Mouse (Mus musculus): ENCODE measurements around the gene Bend5. TPM values are rescaled to one million over a fixed set of nuclear protein-coding genes. Genes with fewer than 3 reads are reported as not detected.

Gene Bend5
- polyA plus RNA-seq, 1 experiment, result 0.07 TPM

DNA sequence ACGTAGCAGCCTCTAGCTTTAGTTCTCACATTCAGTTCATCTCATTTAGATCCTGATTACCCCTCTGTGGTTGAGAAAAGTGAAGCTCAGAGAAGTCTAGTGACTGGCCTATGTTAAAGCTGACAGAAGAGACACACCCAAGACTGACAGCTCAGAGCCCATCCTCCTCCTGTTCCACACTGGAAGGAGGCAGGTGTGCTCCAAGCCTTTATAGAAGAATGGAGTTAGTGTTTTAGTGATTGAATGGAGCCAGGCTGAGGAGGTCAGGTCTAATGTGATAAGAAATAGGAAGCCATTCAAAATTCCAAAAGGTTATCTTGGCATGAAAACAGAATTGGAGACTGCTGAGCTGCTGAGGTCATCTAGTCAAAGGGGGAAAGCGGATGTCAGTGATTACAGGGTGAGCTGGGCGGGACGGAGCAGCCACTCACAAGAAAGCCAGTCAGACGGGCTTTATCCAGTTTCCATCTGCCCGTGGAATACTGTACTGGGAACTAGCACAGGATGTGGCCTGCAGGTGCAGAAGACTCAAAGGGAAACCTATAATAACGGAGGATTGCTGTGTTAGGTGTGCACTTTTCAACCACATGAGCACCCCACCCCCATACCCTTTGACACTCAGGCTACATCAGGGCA, 36.6 kb downstream of the Bend5 start:
- no peak for TF ChIP-seq GATA1 (IDR thresholded peaks at IDR 0.05; ENCODE audit: borderline replicate concordance, low read length)
- no peak for TF ChIP-seq FLI1 (IDR thresholded peaks at IDR 0.05; ENCODE audit: low read length)
- Histone ChIP-seq H3K36me3 (replicated peaks; ENCODE audit: low read length) (no peaks in the 10 kb centered on the region), H3K9me3 (peaks cover 7% of the 10 kb centered on the region; the same call in 1 of the 2 replicates), H3K4me1 (no peaks in the 10 kb centered on the region), H3K27me3 (replicated peaks) (no peaks in the 10 kb centered on the region), H3K4me3 (replicated peaks) (no peak overlapping the region)

DNA sequence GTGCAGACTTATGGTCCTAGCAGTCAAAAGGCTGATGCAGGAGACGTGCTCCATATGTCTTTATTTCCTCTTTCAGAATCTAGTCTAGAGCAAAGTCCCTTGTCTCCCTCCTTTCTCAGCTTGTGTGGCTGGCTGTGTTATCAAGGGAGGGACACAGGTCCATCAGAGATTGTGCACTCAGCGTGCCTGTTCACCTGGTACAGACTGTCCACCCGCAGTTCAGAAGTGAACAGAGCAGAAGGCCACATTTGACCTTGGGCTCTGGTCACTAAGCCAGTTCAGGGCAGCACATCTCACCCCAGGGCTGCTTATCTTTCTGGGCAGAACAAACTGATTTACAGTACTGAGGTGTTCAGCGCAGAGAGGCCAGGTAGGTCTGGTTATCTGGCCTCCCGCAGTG, 37.4 kb downstream of the Bend5 start:
- Histone ChIP-seq H3K9me3 (peaks cover 7% of the 10 kb centered on the region; the same call in 1 of the 2 replicates), H3K4me3 (replicated peaks) (no peak overlapping the region), H3K4me1 (no peaks in the 10 kb centered on the region), H3K27me3 (replicated peaks) (no peaks in the 10 kb centered on the region), H3K36me3 (replicated peaks; ENCODE audit: low read length) (no peaks in the 10 kb centered on the region)
- TF ChIP-seq GATA1 (IDR thresholded peaks at IDR 0.05; ENCODE audit: borderline replicate concordance, low read length) (no peak), FLI1 (IDR thresholded peaks at IDR 0.05; ENCODE audit: low read length) (no peak)

DNA sequence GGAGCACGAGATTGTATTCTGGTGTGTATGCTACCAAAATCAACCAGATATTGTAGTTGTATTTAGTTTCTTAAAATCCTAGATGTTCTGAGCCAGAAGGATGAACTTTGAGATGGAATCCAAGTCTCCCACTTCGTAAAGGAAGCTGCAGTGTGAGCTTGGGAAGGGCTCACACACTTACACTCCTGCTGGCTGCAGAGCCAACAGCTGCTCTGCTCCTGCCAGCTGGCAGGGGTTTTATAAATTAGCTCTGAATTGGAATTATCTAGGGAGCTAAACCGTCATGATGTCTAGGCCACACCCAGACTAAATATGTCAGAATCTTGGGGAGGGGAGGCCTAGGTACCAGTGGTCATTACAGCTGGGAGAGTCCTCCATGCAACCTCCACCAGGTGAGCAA, 38.5 kb downstream of the Bend5 start:
- H3K4me3 ChIP-seq (replicated peaks), result no peak overlapping the region
- H3K27me3 ChIP-seq (replicated peaks), result no peaks in the 10 kb centered on the region
- no peaks in the 10 kb centered on the region for H3K4me1 ChIP-seq
- TF ChIP-seq GATA1 (IDR thresholded peaks at IDR 0.05; ENCODE audit: borderline replicate concordance, low read length) (no peak), FLI1 (IDR thresholded peaks at IDR 0.05; ENCODE audit: low read length) (no peak)
- H3K9me3 ChIP-seq, result peaks cover 8% of the 10 kb centered on the region; the same call in 1 of the 2 replicates
- no peaks in the 10 kb centered on the region for H3K36me3 ChIP-seq (replicated peaks; ENCODE audit: low read length)

DNA sequence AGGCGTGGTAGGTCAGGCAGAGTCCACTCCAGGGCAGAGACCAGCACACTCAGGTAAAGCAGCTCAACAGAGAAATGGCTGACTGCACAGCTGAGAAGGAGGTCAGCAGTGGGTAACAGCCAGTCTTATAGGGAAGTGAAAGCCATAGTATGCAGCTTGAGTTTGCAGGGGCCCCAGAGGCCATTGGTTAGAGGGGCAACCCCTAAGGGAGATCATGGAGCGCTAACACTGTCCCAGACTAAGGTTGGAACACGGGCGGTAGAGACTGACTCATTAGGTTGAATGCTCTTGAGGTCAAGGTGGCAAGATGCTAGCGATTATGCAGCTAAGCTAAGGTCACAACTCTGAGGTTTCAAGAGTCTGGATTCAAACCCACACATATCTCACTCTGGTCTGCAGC, 40.8 kb downstream of the Bend5 start:
- Histone ChIP-seq H3K4me3 (replicated peaks) (no peak overlapping the region), H3K36me3 (replicated peaks; ENCODE audit: low read length) (no peaks in the 10 kb centered on the region), H3K27me3 (replicated peaks) (no peaks in the 10 kb centered on the region), H3K4me1 (no peaks in the 10 kb centered on the region), H3K9me3 (peaks cover 13% of the 10 kb centered on the region; the same call in 1 of the 2 replicates)
- no peak for TF ChIP-seq GATA1 (IDR thresholded peaks at IDR 0.05; ENCODE audit: borderline replicate concordance, low read length)
- no peak for TF ChIP-seq FLI1 (IDR thresholded peaks at IDR 0.05; ENCODE audit: low read length)

DNA sequence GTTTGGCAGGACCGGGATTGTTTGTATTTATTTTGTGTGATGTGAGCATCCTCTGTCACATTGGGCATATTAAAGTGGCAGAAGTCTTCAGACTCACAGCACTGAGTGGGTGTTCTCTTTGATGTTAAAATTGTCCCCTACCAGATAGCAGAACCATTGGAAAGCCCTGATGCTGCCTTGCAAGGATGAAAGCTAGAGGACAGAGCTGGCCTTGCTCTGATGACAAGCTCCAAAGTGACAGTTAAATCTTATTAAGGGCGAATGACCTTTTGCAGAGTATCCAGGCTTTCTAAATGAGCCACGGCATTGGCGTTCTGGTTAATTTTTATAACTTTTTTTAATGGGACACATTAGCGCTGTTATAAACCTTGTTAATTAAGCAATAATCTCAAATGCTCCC, 42.8 kb downstream of the Bend5 start:
- no peaks in the 10 kb centered on the region for H3K36me3 ChIP-seq (replicated peaks; ENCODE audit: low read length)
- TF ChIP-seq FLI1 (IDR thresholded peaks at IDR 0.05; ENCODE audit: low read length) (no peak), GATA1 (IDR thresholded peaks at IDR 0.05; ENCODE audit: borderline replicate concordance, low read length) (no peak)
- no peaks in the 10 kb centered on the region for H3K4me1 ChIP-seq
- H3K9me3 ChIP-seq, result peaks cover 16% of the 10 kb centered on the region; the same call in 1 of the 2 replicates
- H3K27me3 ChIP-seq (replicated peaks), result no peaks in the 10 kb centered on the region
- no peak overlapping the region for H3K4me3 ChIP-seq (replicated peaks)

DNA sequence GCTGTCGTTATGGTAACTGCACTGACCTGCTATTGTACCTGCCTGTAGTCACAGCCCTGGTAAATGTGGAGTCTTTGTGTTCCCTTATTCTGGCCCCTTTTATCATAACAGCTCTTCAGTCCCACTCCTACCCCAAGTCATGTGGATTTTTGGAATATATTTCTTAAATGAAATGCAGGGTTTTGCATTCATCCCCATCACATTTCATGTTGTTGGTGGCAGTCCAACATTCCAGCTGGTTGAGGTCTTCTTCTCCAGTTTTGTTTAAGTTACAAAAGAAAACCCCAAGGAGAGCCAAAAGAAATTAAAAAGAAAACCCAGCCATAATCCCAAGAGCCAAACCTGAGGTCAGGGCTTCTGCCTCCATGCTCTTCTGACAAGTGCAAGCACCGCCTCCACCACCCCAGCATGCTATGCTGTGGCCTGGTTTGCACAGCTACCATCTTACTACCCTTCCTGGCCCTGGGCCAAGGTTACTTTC, 52.5 kb downstream of the Bend5 start:
- Histone ChIP-seq H3K4me3 (replicated peaks) (no peak overlapping the region), H3K9me3 (peaks cover 7% of the 10 kb centered on the region; the same call in 1 of the 2 replicates), H3K4me1 (no peaks in the 10 kb centered on the region), H3K27me3 (replicated peaks) (no peaks in the 10 kb centered on the region), H3K36me3 (replicated peaks; ENCODE audit: low read length) (no peaks in the 10 kb centered on the region)
- TF ChIP-seq GATA1 (IDR thresholded peaks at IDR 0.05; ENCODE audit: borderline replicate concordance, low read length), result no peak
- no peak for TF ChIP-seq FLI1 (IDR thresholded peaks at IDR 0.05; ENCODE audit: low read length)

DNA sequence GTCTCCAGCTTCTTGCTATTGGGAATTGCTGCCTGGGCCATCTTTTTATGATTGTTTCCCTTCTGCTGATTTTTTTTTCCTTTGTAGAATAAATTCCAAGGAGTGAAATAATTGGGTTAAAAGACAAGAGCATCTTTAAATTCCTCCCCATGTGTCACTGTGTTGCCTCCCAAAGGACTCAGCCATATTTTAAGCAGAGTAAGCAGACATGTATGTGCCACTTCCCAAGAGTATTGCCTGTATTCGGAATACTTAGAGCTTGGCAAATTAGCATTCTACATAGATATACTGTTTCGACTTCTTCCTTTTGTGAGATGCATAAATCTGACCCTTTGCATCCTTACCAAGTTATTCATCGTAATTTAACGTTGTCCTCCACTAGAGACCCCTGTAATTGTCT, 53.0 kb downstream of the Bend5 start:
- Histone ChIP-seq H3K4me1 (no peaks in the 10 kb centered on the region), H3K27me3 (replicated peaks) (no peaks in the 10 kb centered on the region), H3K9me3 (peaks cover 7% of the 10 kb centered on the region; the same call in 1 of the 2 replicates), H3K4me3 (replicated peaks) (no peak overlapping the region), H3K36me3 (replicated peaks; ENCODE audit: low read length) (no peaks in the 10 kb centered on the region)
- no peak for TF ChIP-seq GATA1 (IDR thresholded peaks at IDR 0.05; ENCODE audit: borderline replicate concordance, low read length)
- no peak for TF ChIP-seq FLI1 (IDR thresholded peaks at IDR 0.05; ENCODE audit: low read length)

DNA sequence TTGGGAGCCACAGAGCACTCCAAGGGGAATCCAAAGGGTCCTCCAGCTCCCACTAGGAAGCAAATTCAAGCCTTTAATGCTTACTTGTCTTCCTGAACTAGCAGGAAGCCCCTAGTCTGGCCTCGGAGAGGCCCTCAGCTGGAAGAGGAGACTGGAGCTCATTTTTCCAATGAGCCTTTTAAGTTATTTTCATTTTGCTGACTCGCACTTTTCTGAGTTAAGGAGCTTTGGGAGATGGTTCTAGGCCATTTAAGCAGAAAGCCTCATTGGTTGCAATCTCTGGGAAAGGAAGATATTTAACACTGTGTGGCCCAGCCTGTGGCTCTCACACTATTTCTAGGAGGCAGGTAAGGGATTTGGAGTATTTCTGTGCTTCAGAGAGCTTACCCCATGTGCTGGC, 55.0 kb downstream of the Bend5 start:
- TF ChIP-seq GATA1 (IDR thresholded peaks at IDR 0.05; ENCODE audit: borderline replicate concordance, low read length) (no peak), FLI1 (IDR thresholded peaks at IDR 0.05; ENCODE audit: low read length) (no peak)

DNA sequence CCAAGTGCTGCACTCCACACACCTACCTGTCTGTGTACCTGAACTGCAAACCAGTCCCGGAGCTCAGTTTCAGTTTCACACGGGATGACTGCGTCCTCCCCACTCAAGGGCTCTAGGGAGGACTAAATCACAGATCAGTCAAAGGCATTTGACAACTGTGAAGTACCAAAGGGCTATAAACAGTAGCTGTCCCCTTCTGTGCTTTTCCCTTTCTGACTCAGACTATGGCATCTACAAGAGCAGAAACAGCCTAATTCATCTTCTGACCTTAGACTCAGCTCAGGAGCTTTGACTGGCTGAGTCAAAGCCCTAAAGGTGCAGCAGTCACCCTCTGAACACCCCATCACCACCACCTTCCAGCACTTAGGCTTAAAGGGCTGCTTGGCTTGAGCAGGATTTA, 56.9 kb downstream of the Bend5 start:
- no peak for TF ChIP-seq GATA1 (IDR thresholded peaks at IDR 0.05; ENCODE audit: borderline replicate concordance, low read length)
- TF ChIP-seq FLI1 (IDR thresholded peaks at IDR 0.05; ENCODE audit: low read length), result no peak
- Histone ChIP-seq H3K4me3 (replicated peaks) (no peak overlapping the region), H3K27me3 (replicated peaks) (no peaks in the 10 kb centered on the region)

More for the DNA sequence above, 55.0 kb downstream of the Bend5 start:
- Histone ChIP-seq H3K4me1 (no peaks in the 10 kb centered on the region), H3K36me3 (replicated peaks; ENCODE audit: low read length) (no peaks in the 10 kb centered on the region), H3K27me3 (replicated peaks) (no peaks in the 10 kb centered on the region), H3K4me3 (replicated peaks) (no peak overlapping the region), H3K9me3 (peaks cover 11% of the 10 kb centered on the region; the same call in 1 of the 2 replicates)

DNA sequence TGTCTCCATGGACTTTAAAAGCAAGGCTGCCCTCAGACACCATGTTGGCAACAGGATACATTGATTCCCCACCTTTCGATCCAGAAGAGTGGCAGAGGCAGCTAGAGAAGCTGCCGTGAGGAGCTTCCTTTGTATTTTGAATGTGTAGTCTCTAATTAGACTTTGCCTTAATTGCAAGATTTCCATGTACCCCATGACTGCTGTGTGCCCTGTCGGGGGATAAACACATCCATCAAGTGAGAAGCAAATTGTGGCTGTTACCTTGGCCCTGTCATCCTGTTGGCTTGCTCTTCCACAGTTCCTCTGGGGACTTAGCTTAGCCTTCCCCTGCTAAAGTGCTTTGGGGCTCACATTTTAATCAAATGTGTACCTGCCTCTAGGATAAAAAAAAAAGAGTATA, 57.7 kb downstream of the Bend5 start:
- Histone ChIP-seq H3K9me3 (peaks cover 15% of the 10 kb centered on the region; the same call in 1 of the 2 replicates), H3K27me3 (replicated peaks) (no peaks in the 10 kb centered on the region), H3K36me3 (replicated peaks; ENCODE audit: low read length) (no peaks in the 10 kb centered on the region), H3K4me1 (no peaks in the 10 kb centered on the region), H3K4me3 (replicated peaks) (no peak overlapping the region)
- no peak for TF ChIP-seq FLI1 (IDR thresholded peaks at IDR 0.05; ENCODE audit: low read length)
- no peak for TF ChIP-seq GATA1 (IDR thresholded peaks at IDR 0.05; ENCODE audit: borderline replicate concordance, low read length)

More for the DNA sequence above, 56.9 kb downstream of the Bend5 start:
- peaks cover 11% of the 10 kb centered on the region; the same call in 1 of the 2 replicates for H3K9me3 ChIP-seq
- no peaks in the 10 kb centered on the region for H3K36me3 ChIP-seq (replicated peaks; ENCODE audit: low read length)
- H3K4me1 ChIP-seq, result no peaks in the 10 kb centered on the region
